Mouse (Mus musculus) midbrain, embryonic 16.5 days (tissue): Measurements from ENCODE around the gene Gal. TPM values are rescaled to one million over a fixed set of nuclear protein-coding genes. Genes with fewer than 3 reads are reported as not detected.

Experiments
- ATAC-seq: fragments of 200-750 bp; cut with Nextera tagmentation; 2 replicates; pipeline ENCODE4 v1.8.0; 2017; ENCODE audit warnings: moderate TSS enrichment
- H3K27ac ChIP-seq: fragments of 300-500 bp; sonication (generic); 2 replicates; pipeline ENCODE4 v1.5.1; 2014; ENCODE audit warnings: mild to moderate bottlenecking, low read length, mixed read lengths
- H3K27me3 ChIP-seq: fragments of 300-500 bp; sonication (generic); 2 replicates; pipeline ENCODE4 v1.6.1; 2014; ENCODE audit warnings: low read depth, low read length, mixed read lengths; ENCODE audit not compliant: control insufficient read depth, insufficient read depth
- H3K36me3 ChIP-seq: fragments of 300-500 bp; sonication (generic); 2 replicates; pipeline ENCODE4 v1.6.1; 2014; ENCODE audit warnings: mild to moderate bottlenecking, low read length, moderate library complexity, mixed read lengths; ENCODE audit not compliant: control insufficient read depth, insufficient read depth
- H3K4me1 ChIP-seq: fragments of 300-500 bp; sonication (generic); 2 replicates; pipeline ENCODE4 v1.6.1; 2014; ENCODE audit warnings: mild to moderate bottlenecking, low read length, mixed read lengths; ENCODE audit not compliant: control insufficient read depth, insufficient read depth
- H3K4me2 ChIP-seq: fragments of 300-500 bp; sonication (generic); 2 replicates; pipeline ENCODE4 v1.6.1; 2014; ENCODE audit warnings: mild to moderate bottlenecking, low read length, mixed read lengths
- H3K4me3 ChIP-seq: fragments of 300-500 bp; sonication (generic); 2 replicates; pipeline ENCODE4 v1.5.1; 2014; ENCODE audit warnings: low read depth, mild to moderate bottlenecking, low read length, moderate library complexity, mixed read lengths
- H3K9ac ChIP-seq: fragments of 300-500 bp; sonication (generic); 2 replicates; pipeline ENCODE4 v1.6.1; 2014; ENCODE audit warnings: low read depth, low read length, mixed read lengths
- H3K9me3 ChIP-seq: fragments of 300-500 bp; sonication (generic); replicated peaks from 2 replicates; pipeline ENCODE4 v1.6.1; 2014; ENCODE audit warnings: mild to moderate bottlenecking, low read length, mixed read lengths; ENCODE audit not compliant: control insufficient read depth, poor library complexity, severe bottlenecking
- WGBS: fragments of 180-500 bp; shearing (Covaris S2); extraction: QIAGEN DNeasy Blood & Tissue Kit; methylation state at CpG from one replicate; pipeline ENCODE4 v1.1.7; 2014; 5-methylcytosine and 5-hydroxymethylcytosine counted together
- polyA plus RNA-seq: library from polyadenylated mRNA; unstranded; fragments of >200 nt; fragmentation: Nextera tagmentation; extraction: Ambion mirVana; gene quantifications from 2 replicates; pipeline ENCODE4 v1.2.1, GENCODE M21; 2015

Gal gene
- polyA plus RNA-seq, 1 experiment from 2014 or later = 16.6 TPM

GRCm38 (mm10) chr19:3441092-3441491, 26.7 kb upstream of the Gal start:
- Histone ChIP-seq H3K4me3 (no peak overlapping the region), H3K4me1 (no peaks in the 10 kb centered on the region), H3K27me3 (no peaks in the 10 kb centered on the region), H3K9me3 (no peaks in the 10 kb centered on the region), H3K4me2 (no peak overlapping the region), H3K27ac (no peak overlapping the region), H3K9ac (no peak overlapping the region), H3K36me3 (no peaks in the 10 kb centered on the region)
- 57% methylated on average over 10 of the region's 10 CpGs for WGBS
- no peak for ATAC-seq

GRCm38 (mm10) chr19:3440667-3441066, 26.3 kb upstream of the Gal start:
- H3K27ac ChIP-seq = no peak overlapping the region
- no peaks in the 10 kb centered on the region for H3K4me1 ChIP-seq
- no peak overlapping the region for H3K4me2 ChIP-seq
- no peaks in the 10 kb centered on the region for H3K36me3 ChIP-seq
- no peak overlapping the region for H3K4me3 ChIP-seq
- H3K9me3 ChIP-seq = no peaks in the 10 kb centered on the region
- WGBS = 63% methylated on average over 5 of the region's 5 CpGs
- no peaks in the 10 kb centered on the region for H3K27me3 ChIP-seq
- no peak for ATAC-seq
- H3K9ac ChIP-seq = no peak overlapping the region

GRCm38 (mm10) chr19:3437980-3438379, 23.6 kb upstream of the Gal start:
- no peak overlapping the region for H3K9ac ChIP-seq
- H3K27me3 ChIP-seq = no peaks in the 10 kb centered on the region
- no peaks in the 10 kb centered on the region for H3K4me1 ChIP-seq
- no peak overlapping the region for H3K27ac ChIP-seq
- H3K4me2 ChIP-seq = no peak overlapping the region
- 75% methylated on average over 5 of the region's 5 CpGs for WGBS
- H3K36me3 ChIP-seq = no peaks in the 10 kb centered on the region
- no peak for ATAC-seq
- H3K4me3 ChIP-seq = no peak overlapping the region
- no peaks in the 10 kb centered on the region for H3K9me3 ChIP-seq

- no peak for ATAC-seq
- no peaks in the 10 kb centered on the region for H3K4me1 ChIP-seq
- WGBS = 55% methylated on average over 9 of the region's 9 CpGs
- no peak overlapping the region for H3K27ac ChIP-seq
- no peak overlapping the region for H3K4me2 ChIP-seq
- no peaks in the 10 kb centered on the region for H3K36me3 ChIP-seq
- no peak overlapping the region for H3K4me3 ChIP-seq
- H3K9me3 ChIP-seq = no peaks in the 10 kb centered on the region
- no peaks in the 10 kb centered on the region for H3K27me3 ChIP-seq
- H3K9ac ChIP-seq = no peak overlapping the region
Measured at GRCm38 (mm10) chr19:3436840-3437239, 22.5 kb upstream of the Gal start.

GRCm38 (mm10) chr19:3435824-3436223, 21.5 kb upstream of the Gal start:
- Histone ChIP-seq H3K4me3 (no peak overlapping the region), H3K4me2 (no peak overlapping the region), H3K27ac (no peak overlapping the region), H3K4me1 (no peaks in the 10 kb centered on the region), H3K27me3 (no peaks in the 10 kb centered on the region), H3K36me3 (no peaks in the 10 kb centered on the region), H3K9me3 (no peaks in the 10 kb centered on the region), H3K9ac (no peak overlapping the region)
- 80% methylated on average over 3 of the region's 3 CpGs for WGBS
- ATAC-seq = no peak

- 46% methylated on average over 4 of the region's 4 CpGs for WGBS
- Histone ChIP-seq H3K27ac (no peak overlapping the region), H3K4me3 (no peak overlapping the region), H3K9me3 (no peaks in the 10 kb centered on the region), H3K4me2 (no peak overlapping the region), H3K27me3 (no peaks in the 10 kb centered on the region), H3K4me1 (no peaks in the 10 kb centered on the region), H3K9ac (no peak overlapping the region), H3K36me3 (no peaks in the 10 kb centered on the region)
- ATAC-seq = no peak
Measured at GRCm38 (mm10) chr19:3434641-3435040, 20.3 kb upstream of the Gal start.

GRCm38 (mm10) chr19:3434124-3434523, 19.8 kb upstream of the Gal start:
- no peak for ATAC-seq
- Histone ChIP-seq H3K9ac (no peak overlapping the region), H3K27ac (no peak overlapping the region), H3K36me3 (no peaks in the 10 kb centered on the region), H3K4me2 (no peak overlapping the region), H3K27me3 (no peaks in the 10 kb centered on the region), H3K4me1 (0 out of 2 replicates have a peak, but pooled peaks cover 2% of the 10 kb centered on the region), H3K4me3 (no peak overlapping the region), H3K9me3 (no peaks in the 10 kb centered on the region)
- WGBS = 36% methylated on average over 4 of the region's 4 CpGs

- H3K4me3 ChIP-seq = no peak overlapping the region
- no peaks in the 10 kb centered on the region for H3K27me3 ChIP-seq
- no peaks in the 10 kb centered on the region for H3K9me3 ChIP-seq
- ATAC-seq = no peak
- H3K36me3 ChIP-seq = no peaks in the 10 kb centered on the region
- no peak overlapping the region for H3K27ac ChIP-seq
- 76% methylated on average over 1 of the region's 2 CpGs for WGBS
- no peak overlapping the region for H3K9ac ChIP-seq
- no peak overlapping the region for H3K4me2 ChIP-seq
- H3K4me1 ChIP-seq = 0 out of 2 replicates have a peak, but pooled peaks cover 2% of the 10 kb centered on the region
Measured at GRCm38 (mm10) chr19:3431969-3432368, 17.6 kb upstream of the Gal start.

- no peak overlapping the region for H3K9ac ChIP-seq
- H3K36me3 ChIP-seq = no peaks in the 10 kb centered on the region
- 0 out of 2 replicates have a peak, but pooled peaks cover 2% of the 10 kb centered on the region for H3K4me1 ChIP-seq
- 74% methylated on average over 7 of the region's 7 CpGs for WGBS
- H3K27me3 ChIP-seq = no peaks in the 10 kb centered on the region
- H3K4me3 ChIP-seq = no peak overlapping the region
- no peak overlapping the region for H3K27ac ChIP-seq
- H3K4me2 ChIP-seq = no peak overlapping the region
- ATAC-seq = no peak
- H3K9me3 ChIP-seq = no peaks in the 10 kb centered on the region
Measured at GRCm38 (mm10) chr19:3431066-3431465, 16.7 kb upstream of the Gal start.
